Mouse (Mus musculus) thymus, adult 2 months (tissue): Measurements from ENCODE around the gene Trpc4ap.

Source experiments
- CTCF ChIP-seq: fragments of 200-500 bp; IDR thresholded peaks from 2 replicates; pipeline ENCODE4 v1.5.1; 2012; ENCODE audit warnings: mild to moderate bottlenecking, control low read depth, low read length, moderate library complexity, borderline replicate concordance; ENCODE audit not compliant: control insufficient read depth, poor library complexity, insufficient read depth; ENCODE audit errors: extremely low read depth
- POLR2A ChIP-seq: fragments of 200-500 bp; IDR thresholded peaks from 2 replicates; pipeline ENCODE4 v1.6.1; 2012; ENCODE audit warnings: mild to moderate bottlenecking, low read length, control low read depth, moderate library complexity; ENCODE audit not compliant: control insufficient read depth, poor library complexity, insufficient read depth; ENCODE audit errors: extremely low read depth

- TF ChIP-seq CTCF (no peak), POLR2A (no peak)
Observed at GRCm38 (mm10) chr2:155695316-155695715, 3.1 kb upstream of the Trpc4ap start.
